ENCODE assay signal across 34 mouse cellular contexts in the genomic region with DNA sequence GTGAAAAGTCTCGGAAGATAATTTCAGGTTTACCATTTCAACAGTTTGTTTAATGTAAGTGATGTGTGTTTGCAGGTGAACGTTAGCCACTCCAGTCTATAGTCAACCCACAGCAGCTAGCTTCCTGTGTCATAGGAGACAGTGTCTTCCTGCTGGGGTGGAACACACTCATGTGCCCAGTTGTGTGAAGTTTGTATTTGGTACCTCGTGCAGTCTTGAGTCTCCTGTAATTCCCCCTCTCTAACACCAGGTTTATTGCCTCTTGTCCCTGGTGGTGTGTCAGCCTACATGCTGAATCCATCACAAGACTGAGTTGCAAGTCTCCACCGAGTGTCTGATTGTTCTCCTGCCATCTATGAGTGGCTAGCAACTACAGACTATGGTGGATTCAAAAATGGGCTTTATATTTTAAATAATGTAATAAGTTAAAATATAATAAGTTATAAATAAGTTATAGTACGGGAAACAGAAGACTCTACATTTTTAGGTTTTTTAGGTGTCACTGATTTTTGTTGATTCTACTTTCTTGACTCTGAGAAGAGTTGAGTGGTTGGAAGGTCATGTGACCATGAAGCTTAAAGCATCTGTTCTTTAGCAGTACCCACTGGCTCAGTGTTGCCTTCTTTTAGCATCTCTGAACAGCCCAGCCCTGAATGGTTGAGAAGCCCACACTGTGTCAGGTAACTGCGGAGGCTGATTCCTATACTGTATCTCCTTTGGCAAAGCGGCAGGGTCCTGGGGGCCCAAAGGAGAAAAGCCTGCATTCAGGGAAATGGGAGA.
DNase-seq lines count a peak whose midpoint lies in the region; ATAC-seq lines count a peak whose summit lies in the region.
"Had no signal": no experiment of that assay in that cellular context is flagged by ENCODE, and none has a peak within 500 bp of the region (broad histone marks: within the 10 kb centered on the region; RNA-seq: fewer than 3 reads in every experiment).

No protein-coding gene starts in this region.

- H3K36me3 ChIP-seq in limb, embryonic 13.5 days, result peaks cover 26% of the 10 kb centered on the region
- peaks cover 28% of the 10 kb centered on the region for H3K36me3 ChIP-seq in limb, embryonic 10.5 days
- H3K36me3 ChIP-seq: forebrain, embryonic 15.5 days had no signal

- H3K27me3 ChIP-seq in limb, embryonic 13.5 days, result no peaks in the 10 kb centered on the region
- H3K27me3 ChIP-seq in limb, embryonic 10.5 days (ENCODE audit: low read depth, poor library complexity, severe bottlenecking), result no peaks in the 10 kb centered on the region
- H3K27me3 ChIP-seq: embryonic facial prominence, embryonic 12.5 days; forebrain, embryonic 15.5 days; hindbrain, embryonic 12.5 days; kidney, embryonic 15.5 days; limb, embryonic 12.5 days; megakaryocyte, embryonic 14.5 days; midbrain, embryonic 12.5 days; neural tube, embryonic 12.5 days; stomach, embryonic 15.5 days had no signal

- H3K4me2 ChIP-seq in limb, embryonic 13.5 days (replicated peaks), result no peak overlapping the region
- H3K4me2 ChIP-seq: embryonic facial prominence, embryonic 12.5 days; forebrain, embryonic 15.5 days; heart, embryonic 11.5 days; hindbrain, embryonic 12.5 days; kidney, embryonic 15.5 days; limb, embryonic 12.5 days; liver, embryonic 11.5 days; midbrain, embryonic 12.5 days; neural tube, embryonic 12.5 days; stomach, embryonic 15.5 days had no signal

- H3K4me3 ChIP-seq in limb, embryonic 13.5 days, result no peak overlapping the region
- H3K4me3 ChIP-seq in limb, embryonic 10.5 days, result no peak overlapping the region
- H3K4me3 ChIP-seq: embryonic facial prominence, embryonic 12.5 days; forebrain, embryonic 10.5 days; forebrain, embryonic 15.5 days; gastrocnemius, adult 2 months; hindbrain, embryonic 12.5 days; kidney, embryonic 15.5 days; limb, embryonic 12.5 days; megakaryocyte, embryonic 14.5 days; midbrain, embryonic 12.5 days; myocyte; neural tube, embryonic 12.5 days; stomach, embryonic 15.5 days had no signal

- DNase-seq in limb, embryonic 10.5 days (ENCODE audit: low spot score), result no peak
- DNase-seq in CD4-positive, CD25-positive, alpha-beta regulatory T cell, adult 2 months (ENCODE audit: low read depth, low spot score), result peak; percentile 21
- DNase-seq in induced T-regulatory cell, adult 2 months (ENCODE audit: low read depth), result peak; percentile 29
- DNase-seq in thymus, postnatal 4 days, result peak; percentile 20
- DNase-seq in frontal cortex, adult 2 months (ENCODE audit: extremely low spot score in 1 of 2, low spot score in 1 of 2), result no peak
- DNase-seq in spleen, adult 12 weeks (ENCODE audit: low spot score), result no peak
- DNase-seq: adrenal gland, postnatal 14 days; cerebellum, adult 11-12 months; cerebellum, adult 9-11 months; embryo, embryonic 11 days; gastrocnemius, adult 2 months; gastrocnemius, postnatal 36 days; heart, adult 18-20 months; heart, postnatal 36 days; kidney, adult 18-20 months; kidney, postnatal 36 days; lung, adult 18-20 months; lung, postnatal 4 days; right cerebral cortex, postnatal 4 days had no signal

- H3K9me3 ChIP-seq in limb, embryonic 13.5 days, result no peaks in the 10 kb centered on the region
- no peaks in the 10 kb centered on the region for H3K9me3 ChIP-seq in limb, embryonic 10.5 days (replicated peaks)
- H3K9me3 ChIP-seq: embryonic facial prominence, embryonic 12.5 days; forebrain, embryonic 10.5 days; forebrain, embryonic 15.5 days; hindbrain, embryonic 12.5 days; kidney, embryonic 15.5 days; limb, embryonic 12.5 days; megakaryocyte, embryonic 14.5 days; midbrain, embryonic 12.5 days; neural tube, embryonic 12.5 days; stomach, embryonic 15.5 days had no signal

- peaks cover 56% of the 10 kb centered on the region for H3K4me1 ChIP-seq in limb, embryonic 13.5 days
- peaks cover 51% of the 10 kb centered on the region for H3K4me1 ChIP-seq in limb, embryonic 10.5 days

- WGBS in limb, embryonic 13.5 days, result 71% methylated on average over 7 of the region's 7 CpGs
- 86% methylated on average over 7 of the region's 7 CpGs for WGBS in limb, embryonic 10.5 days

- no peak overlapping the region for H3K9ac ChIP-seq in limb, embryonic 13.5 days
- H3K9ac ChIP-seq: embryonic facial prominence, embryonic 12.5 days; forebrain, embryonic 15.5 days; hindbrain, embryonic 12.5 days; kidney, embryonic 15.5 days; limb, embryonic 12.5 days; midbrain, embryonic 12.5 days; neural tube, embryonic 12.5 days; stomach, embryonic 15.5 days had no signal

- peak overlapping the region; percentile 15; the same call in 1 of the 2 replicates for H3K27ac ChIP-seq in limb, embryonic 13.5 days
- H3K27ac ChIP-seq in limb, embryonic 10.5 days, result no peak overlapping the region
- H3K27ac ChIP-seq: embryonic facial prominence, embryonic 12.5 days; forebrain, embryonic 10.5 days; forebrain, embryonic 15.5 days; gastrocnemius, adult 2 months; hindbrain, embryonic 12.5 days; kidney, embryonic 15.5 days; limb, embryonic 12.5 days; midbrain, embryonic 12.5 days; neural tube, embryonic 12.5 days; stomach, embryonic 15.5 days had no signal

- ATAC-seq in limb, embryonic 13.5 days (ENCODE audit: low FRiP score, low read depth), result no peak
- ATAC-seq: forebrain, embryonic 15.5 days; lung, postnatal 0 days had no signal

Comparison
In these comparisons a context has a peak if more than half of its experiments do, and no peak if none do; other contexts are left out.
1. DNase-seq: peak in CD4-positive, CD25-positive, alpha-beta regulatory T cell, adult 2 months (single experiment), induced T-regulatory cell, adult 2 months (single experiment) and thymus, postnatal 4 days (single experiment); none in limb, embryonic 10.5 days (single experiment), frontal cortex, adult 2 months (0 of 2) and spleen, adult 12 weeks (single experiment).